Mouse (Mus musculus): ENCODE measurements around the gene Dmd. TPM values are rescaled to one million over a fixed set of nuclear protein-coding genes. Genes with fewer than 3 reads are reported as not detected.

Dmd gene
- total RNA-seq, 2 experiments from 2014 or later, result 70.7 to 71.5 TPM

GRCm38 (mm10) chrX:85046631-85047030 lies 2098.0 kb downstream of the Dmd start:
- DNase-seq (ENCODE audit: low spot score in 2 of 2), result no peak

- peak; percentile 21 to 48 for DNase-seq (ENCODE audit: low spot score in 2 of 2)
Observed at GRCm38 (mm10) chrX:85048141-85049110, 2099.8 kb downstream of the Dmd start.

DNA sequence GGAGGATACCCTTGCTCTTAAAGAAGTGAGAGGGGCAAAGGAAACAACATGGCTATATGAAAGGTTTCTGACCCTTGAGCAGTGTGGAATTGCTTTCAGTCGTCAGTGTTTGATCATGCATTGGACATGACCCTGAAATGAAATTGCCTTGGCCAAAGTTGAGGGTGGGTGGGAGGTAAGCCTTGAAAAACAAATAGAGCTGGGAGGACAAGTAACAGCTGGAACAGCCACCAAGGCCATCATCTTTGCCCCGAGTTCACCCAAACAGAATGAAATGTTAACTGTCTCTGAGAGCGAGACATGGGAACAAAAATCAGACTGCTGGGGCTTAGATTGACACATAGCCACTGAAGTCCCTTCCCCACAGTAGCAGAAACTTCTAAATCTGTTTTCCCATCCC lies 2100.9 kb downstream of the Dmd start:
- DNase-seq (ENCODE audit: low spot score in 2 of 2), result no peak

- DNase-seq (ENCODE audit: low spot score in 2 of 2), result no peak
Observed at GRCm38 (mm10) chrX:85073602-85074001, 2124.9 kb downstream of the Dmd start.

DNA sequence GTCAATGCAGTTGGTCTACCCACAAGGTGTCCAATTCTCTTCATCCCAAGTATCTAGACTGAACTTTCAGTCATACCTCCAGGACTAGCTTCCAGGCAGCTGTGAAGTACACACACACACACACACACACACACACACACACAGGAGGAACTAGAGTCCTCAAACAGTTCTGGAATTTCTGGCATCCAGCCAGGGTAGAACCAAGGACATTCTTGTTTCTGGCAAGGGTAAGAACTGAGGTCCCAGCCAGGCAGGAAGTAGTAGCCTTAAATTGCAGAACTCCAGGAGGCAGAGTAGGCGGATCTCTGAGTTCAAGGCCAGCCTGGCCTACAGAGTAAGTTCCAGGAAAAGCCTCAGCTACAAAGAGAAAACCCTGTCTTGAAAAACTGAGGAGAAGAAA lies 2128.2 kb downstream of the Dmd start:
- DNase-seq (ENCODE audit: low spot score in 2 of 2), result no peak

GRCm38 (mm10) chrX:85077605-85078004 lies 2128.9 kb downstream of the Dmd start:
- DNase-seq (ENCODE audit: low spot score in 2 of 2), result no peak

DNA sequence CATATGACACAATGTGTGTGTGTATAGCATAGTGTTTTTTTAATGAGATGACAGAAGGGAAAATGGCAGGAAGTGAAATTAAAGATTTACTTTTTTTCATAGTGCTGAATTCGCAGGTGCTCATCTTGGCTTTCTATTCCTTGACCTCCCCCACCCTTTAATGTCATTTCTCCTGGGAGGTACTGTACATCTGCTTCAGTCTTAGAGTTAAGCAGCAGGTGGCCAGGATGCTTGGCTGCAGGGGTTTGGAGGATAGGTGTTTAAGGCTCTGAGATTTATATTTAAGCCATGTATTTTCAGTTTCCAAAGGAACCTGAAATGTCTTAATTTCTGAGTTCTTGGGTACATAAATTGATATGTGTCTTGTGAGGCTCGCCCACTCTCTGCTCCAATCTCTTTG lies 2130.5 kb downstream of the Dmd start:
- no peak for DNase-seq (ENCODE audit: low spot score in 2 of 2)

DNA sequence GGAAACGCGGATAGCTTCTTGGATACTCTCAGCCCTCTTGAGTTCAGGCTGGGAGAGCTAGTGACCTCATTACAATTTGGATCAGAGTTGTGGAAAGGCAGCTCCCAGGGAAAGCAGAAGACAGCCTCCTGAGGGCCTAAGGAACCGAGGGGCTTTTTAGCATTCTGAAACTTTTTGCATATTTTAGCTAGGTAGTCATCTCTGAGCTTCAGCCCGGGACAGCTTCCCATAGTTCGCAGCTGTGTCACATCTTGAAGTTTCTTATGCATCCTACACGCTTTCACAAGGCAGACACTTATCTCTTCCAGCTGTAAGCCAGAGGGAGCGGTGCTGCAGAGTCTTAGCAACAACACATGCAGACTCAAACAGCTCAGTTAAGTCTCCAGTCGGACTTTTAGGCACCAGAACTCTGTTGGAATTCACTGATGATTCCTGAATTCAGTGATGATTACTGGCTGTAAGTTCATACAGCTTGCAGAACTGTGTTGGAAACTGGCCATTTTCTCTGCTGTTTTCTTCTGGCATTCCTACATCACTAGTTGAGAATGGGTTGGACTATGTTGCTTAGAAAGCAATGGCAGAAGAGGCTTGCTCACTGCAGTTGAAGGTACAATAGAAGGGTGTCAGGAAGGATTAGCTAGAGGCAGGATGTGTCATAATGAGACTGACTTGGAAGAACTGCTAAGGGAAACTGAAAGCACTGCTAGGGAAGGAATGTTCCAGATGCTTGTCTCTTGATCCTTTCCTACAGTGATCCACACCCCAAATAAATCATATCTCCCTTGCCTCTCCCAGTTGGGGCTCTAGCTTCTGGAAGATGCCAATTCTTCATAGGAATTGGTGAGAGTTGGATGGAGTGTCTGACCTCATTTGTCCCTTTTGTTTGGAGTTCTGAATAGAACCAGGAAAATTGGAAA lies 2135.8 kb downstream of the Dmd start:
- DNase-seq (ENCODE audit: low spot score in 2 of 2), result no peak

DNA sequence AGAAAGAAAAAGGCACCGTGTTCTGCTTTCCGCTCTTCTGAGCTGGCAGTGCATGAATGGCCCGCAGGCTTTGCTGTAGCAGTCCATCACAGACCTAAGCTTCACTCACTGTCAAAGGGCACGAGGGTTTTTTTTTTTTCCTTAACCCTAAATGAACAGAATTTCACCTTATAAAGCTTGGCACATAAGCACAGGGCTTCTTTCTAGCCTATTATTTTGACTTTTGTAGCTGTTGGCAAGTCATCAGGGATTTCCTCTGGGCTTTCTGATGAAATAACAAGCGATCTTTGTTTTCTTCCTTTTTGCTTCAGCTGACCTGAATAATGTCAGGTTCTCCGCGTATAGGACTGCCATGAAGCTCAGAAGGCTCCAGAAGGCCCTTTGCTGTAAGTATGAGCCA lies 2140.8 kb downstream of the Dmd start:
- DNase-seq (ENCODE audit: low spot score in 2 of 2), result no peak

- no peak for DNase-seq (ENCODE audit: low spot score in 2 of 2)
Observed at GRCm38 (mm10) chrX:85093354-85093753, 2144.7 kb downstream of the Dmd start.

- no peak for DNase-seq (ENCODE audit: low spot score in 2 of 2)
Observed at GRCm38 (mm10) chrX:85098691-85099090, 2150.0 kb downstream of the Dmd start.

DNA sequence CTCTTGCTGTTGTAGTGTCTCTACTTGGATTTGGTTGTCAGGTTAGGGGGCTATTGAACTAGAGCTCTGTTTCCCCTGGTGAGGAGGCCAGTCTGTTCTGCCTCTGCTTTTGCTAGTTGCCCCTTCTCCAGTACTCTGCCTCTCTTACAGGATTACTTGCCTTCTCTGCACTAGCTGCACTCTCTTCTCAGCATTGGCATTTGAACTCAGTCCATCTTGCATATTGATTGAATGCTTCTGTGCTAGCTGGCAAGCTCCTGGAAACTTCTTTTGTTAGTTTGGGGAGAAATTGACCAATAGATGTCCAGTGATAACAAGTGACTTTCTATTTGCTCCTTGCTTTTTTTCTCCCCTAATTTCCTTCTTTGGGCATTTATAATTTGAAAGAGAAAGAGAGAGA lies 2163.7 kb downstream of the Dmd start:
- no peak for DNase-seq (ENCODE audit: low spot score in 2 of 2)

DNA sequence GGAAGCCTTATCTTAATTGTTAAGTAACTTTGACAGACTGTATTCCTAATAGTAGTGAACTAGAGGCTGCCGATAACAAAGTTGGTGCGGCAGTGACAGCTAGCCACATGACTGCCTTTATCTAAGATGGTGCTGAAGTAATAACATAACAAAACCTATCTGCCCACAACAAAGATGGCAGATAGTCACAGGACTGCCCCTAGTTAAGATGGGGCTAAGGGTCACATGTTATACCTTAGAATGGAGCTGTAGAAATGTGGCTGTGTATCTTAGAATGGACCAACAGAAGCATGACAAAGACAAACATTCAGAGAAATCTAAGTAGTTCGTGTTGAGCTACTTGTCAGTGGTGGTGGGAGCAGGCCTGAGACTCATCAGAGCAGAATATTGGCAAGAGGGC lies 2184.0 kb downstream of the Dmd start:
- no peak for DNase-seq (ENCODE audit: low spot score in 2 of 2)

- no peak for DNase-seq (ENCODE audit: low spot score in 2 of 2)
Observed at GRCm38 (mm10) chrX:85137293-85137692, 2188.6 kb downstream of the Dmd start.

- DNase-seq (ENCODE audit: low spot score in 2 of 2), result no peak
Observed at GRCm38 (mm10) chrX:85171264-85171663, 2222.6 kb downstream of the Dmd start.

DNA sequence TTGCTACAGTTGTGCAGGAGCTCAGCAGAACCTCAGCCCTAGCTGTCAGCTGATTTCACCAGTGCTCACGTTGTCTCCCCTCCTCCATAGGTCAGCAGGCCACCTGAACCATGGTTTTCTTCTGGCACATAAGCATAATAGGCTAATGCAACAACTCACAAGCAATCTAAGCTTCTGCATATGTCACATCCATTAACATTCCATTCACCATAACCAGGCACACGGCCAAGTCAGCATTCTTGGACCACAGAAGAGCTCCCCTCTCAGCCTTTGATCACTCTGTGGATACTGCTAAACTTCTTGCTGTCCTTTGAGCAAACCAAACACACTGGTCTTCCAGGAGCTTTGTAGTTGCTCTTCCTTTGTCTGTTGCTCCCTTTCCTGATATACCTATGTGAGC lies 2238.9 kb downstream of the Dmd start:
- DNase-seq (ENCODE audit: low spot score in 2 of 2), result no peak

DNA sequence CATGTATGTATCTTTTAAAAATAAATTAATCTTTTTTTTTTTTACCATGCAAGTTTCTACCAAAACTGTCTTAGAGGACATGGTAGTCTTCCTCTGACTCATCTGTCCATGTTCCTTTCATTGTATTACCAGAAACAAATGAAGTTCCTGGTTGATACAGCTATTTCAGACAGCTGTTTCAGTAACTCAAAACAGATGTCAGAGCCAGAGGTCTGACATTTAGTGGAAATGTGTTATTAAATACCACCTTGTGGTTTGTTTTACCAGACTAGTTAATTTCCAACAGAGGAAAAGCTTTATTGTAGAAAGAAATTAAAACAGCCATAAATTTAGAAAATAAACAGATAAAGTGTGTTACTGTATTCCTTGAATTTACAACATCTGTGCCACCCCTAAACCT lies 2245.2 kb downstream of the Dmd start:
- DNase-seq (ENCODE audit: low spot score in 2 of 2), result no peak

- DNase-seq (ENCODE audit: low spot score in 2 of 2), result no peak
Observed at GRCm38 (mm10) chrX:85197688-85198087, 2249.0 kb downstream of the Dmd start.

- DNase-seq (ENCODE audit: low spot score in 2 of 2), result peak in 1 of 2 experiments; percentile 36
Observed at GRCm38 (mm10) chrX:85199398-85199797, 2250.7 kb downstream of the Dmd start.

- DNase-seq (ENCODE audit: low spot score in 2 of 2), result no peak
Observed at GRCm38 (mm10) chrX:85207001-85207400, 2258.3 kb downstream of the Dmd start.

GRCm38 (mm10) chrX:85226883-85227282 lies 2278.2 kb downstream of the Dmd start:
- DNase-seq (ENCODE audit: low spot score in 2 of 2), result no peak

DNA sequence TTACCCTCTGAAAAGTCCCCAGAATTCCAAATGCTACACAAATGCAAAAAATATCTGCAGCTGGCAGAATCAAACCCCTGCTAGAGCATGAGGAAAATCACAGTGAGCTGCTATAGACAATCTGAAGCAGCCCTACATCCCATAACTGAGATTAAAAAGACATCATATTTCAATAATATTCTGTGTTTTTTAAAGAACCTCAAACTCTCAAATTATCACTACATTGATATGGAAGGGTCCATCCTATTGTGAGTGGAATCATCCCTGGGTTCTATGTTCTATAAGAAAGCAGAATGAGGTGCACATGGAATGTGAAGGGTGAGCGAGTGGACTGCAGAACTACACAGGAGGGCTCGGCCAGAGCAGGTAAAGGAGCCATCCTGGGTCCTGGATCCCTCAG lies 2300.7 kb downstream of the Dmd start, which contains the start of gene Fthl17a:
Gene Fthl17a (plus strand): TSS at position 301 of the 400 bp plus-strand sequence.
- DNase-seq (ENCODE audit: low spot score in 2 of 2), result no peak
